Mouse (Mus musculus) MEL (cell line): ENCODE measurements around the gene Gm45213.
"Not testable (repeated sequence)": the region's sequence is repeated elsewhere in the genome, so short reads cannot be mapped to it uniquely, and the experiment has no call there.

Source experiments
- CHD1 ChIP-seq: IDR thresholded peaks from 2 replicates; pipeline ENCODE4 v1.6.1; 2012; ENCODE audit warnings: low read depth, mild to moderate bottlenecking, inconsistent platforms, low read length, improper control_type of control experiment
- CTCF ChIP-seq, 3 experiments: IDR thresholded peaks in 2 of 3; conservative IDR thresholded peaks in 1 of 3; 2 replicates each; pipeline ENCODE4 v1.5.1; 2011 to 2012; ENCODE audit warnings: low read length in 3 of 3, low read depth in 2 of 3, mild to moderate bottlenecking in 2 of 3, improper control_type of control experiment in 1 of 3, inconsistent platforms in 1 of 3, mixed read lengths in 1 of 3, moderate library complexity in 1 of 3; ENCODE audit not compliant: control insufficient read depth in 1 of 3, insufficient read depth in 1 of 3, poor library complexity in 1 of 3, severe bottlenecking in 1 of 3
- GABPA ChIP-seq: IDR thresholded peaks from 2 replicates; pipeline ENCODE4 v1.6.1; 2012; ENCODE audit warnings: low read depth, mild to moderate bottlenecking, inconsistent platforms, low read length, improper control_type of control experiment, moderate library complexity
- MAX ChIP-seq: IDR thresholded peaks from 2 replicates; pipeline ENCODE4 v1.6.1; 2011; ENCODE audit warnings: low read length, improper control_type of control experiment
- MYC ChIP-seq: IDR thresholded peaks from 2 replicates; pipeline ENCODE4 v1.6.1; 2011; ENCODE audit warnings: low read depth, mild to moderate bottlenecking, low read length, improper control_type of control experiment, moderate library complexity
- ZNF384 ChIP-seq: IDR thresholded peaks from 2 replicates; pipeline ENCODE4 v1.6.1; 2012; ENCODE audit warnings: low read depth, mild to moderate bottlenecking, inconsistent platforms, low read length, improper control_type of control experiment

DNA sequence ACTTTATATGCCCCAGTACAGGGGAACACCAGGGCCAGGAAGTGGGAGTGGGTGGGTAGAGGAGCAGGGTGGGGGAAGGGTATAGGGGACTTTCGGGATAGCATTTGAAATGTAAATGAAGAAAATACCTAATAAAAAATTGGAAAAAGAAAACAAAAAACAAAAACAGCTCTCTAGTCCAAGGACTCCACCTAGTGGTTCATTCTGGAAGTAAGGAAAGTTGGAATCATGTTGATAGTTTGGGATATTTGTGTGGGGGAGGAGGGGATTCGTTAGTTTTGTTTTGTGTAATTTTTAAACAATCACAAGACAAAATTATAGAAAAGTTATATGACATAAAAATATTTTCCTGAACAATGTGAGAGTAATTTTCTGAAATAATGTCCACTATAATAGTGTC, 12.0 kb downstream of the Gm45213 start:
- TF ChIP-seq ZNF384, MYC, GABPA, MAX, CHD1: not testable (repeated sequence)
- peak in 2 of 3 experiments; percentile 37 to 59; a peak in 3 of 6 replicates for TF ChIP-seq CTCF (IDR thresholded peaks at IDR 0.05 in 2 of 3, conservative IDR thresholded peaks at IDR 0.05 in 1 of 3; ENCODE audit: control insufficient read depth in 1 of 3, insufficient read depth in 1 of 3, low read depth in 2 of 3, low read length in 3 of 3, poor library complexity in 1 of 3, severe bottlenecking in 1 of 3)
